Mouse (Mus musculus): ENCODE data around the gene Gna11. TPM values are rescaled to one million over a fixed set of nuclear protein-coding genes. Genes with fewer than 3 reads are reported as not detected.

Gna11 gene
- polyA plus RNA-seq, 1 experiment, result 32.0 TPM

DNA sequence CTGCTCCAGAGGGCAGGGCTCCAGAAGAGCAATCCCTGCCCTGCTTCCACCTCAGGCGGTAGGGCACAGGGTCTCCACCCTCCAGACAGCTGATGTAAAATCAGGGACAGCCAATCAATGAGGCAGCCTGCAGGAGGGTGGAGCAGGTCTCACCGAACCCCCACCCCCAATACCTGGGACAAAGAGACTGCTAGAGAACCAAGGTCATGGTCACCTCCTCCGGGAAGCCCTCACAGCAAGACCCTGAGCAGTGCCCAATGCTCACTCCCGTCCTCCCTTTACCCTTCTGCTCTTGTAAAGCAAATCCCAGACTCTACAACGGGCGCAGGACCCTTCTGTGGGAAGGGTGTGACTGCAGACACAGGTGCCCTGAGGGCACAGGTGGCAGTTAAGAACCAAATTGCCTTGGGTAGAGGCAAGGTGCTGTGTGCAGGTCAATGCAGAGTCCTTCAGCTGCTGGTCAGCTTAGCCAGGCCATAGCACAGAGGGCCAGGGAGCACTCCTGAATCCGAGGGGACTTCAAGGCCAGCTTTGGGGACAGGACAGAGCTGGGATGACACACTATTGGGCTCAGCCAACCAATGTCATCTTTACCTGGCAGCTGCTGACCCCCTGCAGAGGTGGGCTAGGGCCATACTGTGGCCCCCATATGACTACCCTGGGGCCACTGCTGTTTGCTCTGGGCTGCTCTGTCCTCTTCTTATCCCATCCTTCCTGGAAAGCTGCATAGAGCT is 2.1 kb downstream of the Gna11 start:
- Histone ChIP-seq H3K9ac (ENCODE audit: low read depth, poor library complexity, severe bottlenecking) (no peak overlapping the region), H3K4me1 (ENCODE audit: control insufficient read depth, insufficient read depth, low read length) (peaks cover 6% of the 10 kb centered on the region), H3K9me3 (replicated peaks; ENCODE audit: control insufficient read depth, insufficient read depth, low read length, poor library complexity, severe bottlenecking) (no peaks in the 10 kb centered on the region), H3K27me3 (ENCODE audit: control insufficient read depth, insufficient read depth, low read length, poor library complexity, severe bottlenecking) (no peaks in the 10 kb centered on the region), H3K27ac (ENCODE audit: insufficient read depth, low read length) (no peak overlapping the region), H3K36me3 (ENCODE audit: control insufficient read depth, insufficient read depth, low read length, poor library complexity, severe bottlenecking) (no peaks in the 10 kb centered on the region), H3K4me3 (ENCODE audit: low read depth, low read length) (peak overlapping the region; percentile 21)
- TF ChIP-seq POLR2A (IDR thresholded peaks at IDR 0.05; ENCODE audit: insufficient read depth, low read length) (no peak), EP300 (IDR thresholded peaks at IDR 0.05; ENCODE audit: insufficient read depth, low read depth, low read length) (no peak; the same call in 1 of the 2 replicates), CTCF (IDR thresholded peaks at IDR 0.05; ENCODE audit: low read depth, low read length) (no peak)

DNA sequence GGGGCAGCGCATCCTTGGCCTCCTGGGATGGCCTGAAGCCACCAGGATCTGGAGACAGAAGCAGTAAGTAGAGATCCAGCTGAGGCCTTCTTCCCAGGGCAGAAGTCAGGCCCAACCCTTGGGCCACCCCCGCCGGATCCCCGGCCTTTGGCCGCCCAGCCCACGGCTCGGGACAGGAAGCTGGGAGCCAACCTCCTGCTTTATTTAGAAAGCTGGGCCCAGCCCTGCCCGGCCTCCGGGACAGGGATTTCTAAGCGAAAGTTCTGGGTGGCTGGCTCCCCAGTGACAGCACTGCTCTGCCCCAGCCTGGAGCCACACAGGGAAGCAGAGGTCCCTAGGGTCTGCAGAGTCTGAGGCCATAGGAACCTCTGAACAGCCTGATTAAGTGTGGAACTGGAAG is 3.2 kb downstream of the Gna11 start:
- peak overlapping the region; percentile 19; the same call in 1 of the 2 replicates for H3K9ac ChIP-seq (ENCODE audit: low read depth, poor library complexity, severe bottlenecking)
- no peak overlapping the region for H3K4me3 ChIP-seq (ENCODE audit: low read depth, low read length)
- H3K27ac ChIP-seq (ENCODE audit: insufficient read depth, low read length), result no peak overlapping the region; the same call in 1 of the 2 replicates

DNA sequence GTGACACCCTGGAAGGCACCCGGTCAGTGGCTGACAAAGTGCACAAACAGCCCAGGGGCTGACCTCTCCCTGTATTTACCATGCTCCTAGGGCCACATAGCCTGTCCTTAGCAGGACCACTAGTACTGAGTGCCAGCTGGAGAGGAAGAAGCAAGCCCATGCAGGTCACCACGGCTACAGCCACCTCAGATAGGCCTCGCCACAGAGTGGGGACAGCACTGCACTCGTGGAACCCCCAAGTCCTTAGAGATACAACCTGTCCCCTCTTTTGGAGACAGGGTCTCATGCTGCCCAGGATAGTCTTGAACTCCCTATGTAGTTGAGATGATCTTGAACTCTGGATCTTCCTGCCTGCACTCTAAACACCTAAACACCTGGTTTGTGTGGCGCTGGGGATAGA is 3.6 kb downstream of the Gna11 start:
- TF ChIP-seq EP300 (IDR thresholded peaks at IDR 0.05; ENCODE audit: insufficient read depth, low read depth, low read length) (no peak), POLR2A (IDR thresholded peaks at IDR 0.05; ENCODE audit: insufficient read depth, low read length) (no peak)
- Histone ChIP-seq H3K4me3 (ENCODE audit: low read depth, low read length) (no peak overlapping the region), H3K4me1 (ENCODE audit: control insufficient read depth, insufficient read depth, low read length) (peaks cover 6% of the 10 kb centered on the region), H3K9ac (ENCODE audit: low read depth, poor library complexity, severe bottlenecking) (peak overlapping the region; percentile 19; the same call in 1 of the 2 replicates), H3K27me3 (ENCODE audit: control insufficient read depth, insufficient read depth, low read length, poor library complexity, severe bottlenecking) (no peaks in the 10 kb centered on the region), H3K9me3 (replicated peaks; ENCODE audit: control insufficient read depth, insufficient read depth, low read length, poor library complexity, severe bottlenecking) (no peaks in the 10 kb centered on the region), H3K27ac (ENCODE audit: insufficient read depth, low read length) (no peak overlapping the region), H3K36me3 (ENCODE audit: control insufficient read depth, insufficient read depth, low read length, poor library complexity, severe bottlenecking) (no peaks in the 10 kb centered on the region)

More for the DNA sequence above, 3.2 kb downstream of the Gna11 start:
- TF ChIP-seq EP300 (IDR thresholded peaks at IDR 0.05; ENCODE audit: insufficient read depth, low read depth, low read length), result no peak
- no peak for TF ChIP-seq CTCF (IDR thresholded peaks at IDR 0.05; ENCODE audit: low read depth, low read length)
- Histone ChIP-seq H3K36me3 (ENCODE audit: control insufficient read depth, insufficient read depth, low read length, poor library complexity, severe bottlenecking) (no peaks in the 10 kb centered on the region), H3K9me3 (replicated peaks; ENCODE audit: control insufficient read depth, insufficient read depth, low read length, poor library complexity, severe bottlenecking) (no peaks in the 10 kb centered on the region), H3K27me3 (ENCODE audit: control insufficient read depth, insufficient read depth, low read length, poor library complexity, severe bottlenecking) (no peaks in the 10 kb centered on the region), H3K4me1 (ENCODE audit: control insufficient read depth, insufficient read depth, low read length) (peaks cover 6% of the 10 kb centered on the region)

DNA sequence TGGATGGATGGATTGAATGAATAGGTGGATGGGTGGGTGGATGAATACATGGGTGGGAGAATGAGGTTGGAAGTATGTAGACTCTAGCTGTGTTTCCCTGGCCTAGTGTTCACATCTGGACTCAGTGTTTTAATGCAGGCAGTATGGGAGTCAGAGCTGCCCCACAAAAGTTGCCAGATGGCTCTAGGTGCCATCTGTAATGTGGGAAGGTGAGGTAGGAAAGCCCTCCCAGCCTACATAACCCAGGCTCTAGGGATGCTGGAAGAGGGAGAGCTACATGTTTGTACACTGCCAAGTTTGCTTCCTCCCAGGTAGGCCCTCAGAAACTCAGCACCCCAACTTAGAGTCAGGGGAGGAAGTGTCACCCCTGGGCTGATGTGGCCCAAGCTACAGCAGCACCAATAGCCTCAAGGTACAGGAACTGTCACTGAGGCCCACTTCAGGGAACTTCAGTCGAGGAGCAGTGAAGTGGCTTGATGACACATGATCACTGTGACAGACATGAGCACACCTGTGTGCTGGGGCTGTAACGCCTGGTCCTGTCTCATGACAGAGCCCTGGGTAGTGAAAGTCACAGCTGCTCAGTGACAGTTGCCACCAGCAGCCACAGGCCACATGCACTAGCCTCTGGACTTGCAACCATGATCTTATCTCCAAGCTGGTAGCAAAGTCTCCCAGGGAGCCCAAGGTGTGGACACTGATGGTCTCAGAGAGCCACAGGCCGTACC is 6.5 kb downstream of the Gna11 start:
- H3K36me3 ChIP-seq (ENCODE audit: control insufficient read depth, insufficient read depth, low read length, poor library complexity, severe bottlenecking), result no peaks in the 10 kb centered on the region
- H3K4me3 ChIP-seq (ENCODE audit: low read depth, low read length), result no peak overlapping the region
- no peak overlapping the region for H3K27ac ChIP-seq (ENCODE audit: insufficient read depth, low read length)
- no peak for TF ChIP-seq POLR2A (IDR thresholded peaks at IDR 0.05; ENCODE audit: insufficient read depth, low read length)
- TF ChIP-seq EP300 (IDR thresholded peaks at IDR 0.05; ENCODE audit: insufficient read depth, low read depth, low read length), result no peak
- no peak for TF ChIP-seq CTCF (IDR thresholded peaks at IDR 0.05; ENCODE audit: low read depth, low read length)
- H3K27me3 ChIP-seq (ENCODE audit: control insufficient read depth, insufficient read depth, low read length, poor library complexity, severe bottlenecking), result no peaks in the 10 kb centered on the region
- H3K4me1 ChIP-seq (ENCODE audit: control insufficient read depth, insufficient read depth, low read length), result peaks cover 12% of the 10 kb centered on the region
- H3K9ac ChIP-seq (ENCODE audit: low read depth, poor library complexity, severe bottlenecking), result no peak overlapping the region
- no peaks in the 10 kb centered on the region for H3K9me3 ChIP-seq (replicated peaks; ENCODE audit: control insufficient read depth, insufficient read depth, low read length, poor library complexity, severe bottlenecking)

DNA sequence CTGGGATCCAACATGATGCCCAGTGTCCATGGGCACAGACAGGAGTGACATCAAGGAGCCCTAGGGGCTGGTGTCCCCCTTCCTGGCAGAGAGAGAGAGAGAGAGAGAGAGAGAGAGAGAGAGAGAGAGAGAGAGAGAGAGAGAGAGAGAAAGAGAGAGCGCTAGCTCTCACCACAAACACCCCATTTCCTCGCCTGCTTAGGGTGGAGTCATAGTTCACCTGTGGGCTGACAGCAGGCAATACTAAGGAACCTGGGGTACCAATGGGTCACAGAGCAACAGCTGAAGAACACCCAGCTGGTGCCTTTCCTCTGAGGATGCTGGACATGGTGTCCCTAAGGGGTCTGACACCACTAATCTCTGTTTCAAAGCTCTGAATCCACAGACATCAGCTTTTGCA is 7.6 kb downstream of the Gna11 start:
- H3K27me3 ChIP-seq (ENCODE audit: control insufficient read depth, insufficient read depth, low read length, poor library complexity, severe bottlenecking), result no peaks in the 10 kb centered on the region
- peaks cover 7% of the 10 kb centered on the region for H3K4me1 ChIP-seq (ENCODE audit: control insufficient read depth, insufficient read depth, low read length)
- H3K9ac ChIP-seq (ENCODE audit: low read depth, poor library complexity, severe bottlenecking), result no peak overlapping the region
- no peak overlapping the region for H3K27ac ChIP-seq (ENCODE audit: insufficient read depth, low read length)
- H3K4me3 ChIP-seq (ENCODE audit: low read depth, low read length), result no peak overlapping the region
- H3K36me3 ChIP-seq (ENCODE audit: control insufficient read depth, insufficient read depth, low read length, poor library complexity, severe bottlenecking), result no peaks in the 10 kb centered on the region
- TF ChIP-seq POLR2A (IDR thresholded peaks at IDR 0.05; ENCODE audit: insufficient read depth, low read length) (no peak), CTCF (IDR thresholded peaks at IDR 0.05; ENCODE audit: low read depth, low read length) (no peak)
- H3K9me3 ChIP-seq (replicated peaks; ENCODE audit: control insufficient read depth, insufficient read depth, low read length, poor library complexity, severe bottlenecking), result no peaks in the 10 kb centered on the region

DNA sequence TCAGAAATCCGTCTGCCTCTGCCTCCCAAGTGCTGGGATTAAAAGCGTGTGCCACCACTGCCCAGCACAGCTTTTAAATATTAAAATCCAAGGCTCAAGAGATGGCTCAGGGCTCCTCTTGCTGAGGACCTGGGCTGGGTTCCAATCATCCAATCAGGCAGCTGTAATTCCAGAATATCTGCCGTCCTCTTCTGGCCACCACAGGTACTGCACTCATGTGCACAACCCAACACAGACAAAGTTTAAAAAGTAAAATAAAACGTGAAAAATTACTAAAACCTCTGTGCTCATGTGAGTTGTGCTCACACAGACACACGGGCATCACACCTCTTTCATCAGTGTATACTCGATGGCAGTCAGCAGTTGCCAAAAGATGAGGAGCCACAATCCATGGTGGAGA is 8.3 kb downstream of the Gna11 start:
- peaks cover 7% of the 10 kb centered on the region for H3K4me1 ChIP-seq (ENCODE audit: control insufficient read depth, insufficient read depth, low read length)
- H3K27ac ChIP-seq (ENCODE audit: insufficient read depth, low read length), result no peak overlapping the region
- H3K4me3 ChIP-seq (ENCODE audit: low read depth, low read length), result no peak overlapping the region
- H3K9ac ChIP-seq (ENCODE audit: low read depth, poor library complexity, severe bottlenecking), result no peak overlapping the region
- no peaks in the 10 kb centered on the region for H3K27me3 ChIP-seq (ENCODE audit: control insufficient read depth, insufficient read depth, low read length, poor library complexity, severe bottlenecking)
- TF ChIP-seq POLR2A (IDR thresholded peaks at IDR 0.05; ENCODE audit: insufficient read depth, low read length), result no peak
- TF ChIP-seq EP300 (IDR thresholded peaks at IDR 0.05; ENCODE audit: insufficient read depth, low read depth, low read length), result no peak
- peak; percentile 51 for TF ChIP-seq CTCF (IDR thresholded peaks at IDR 0.05; ENCODE audit: low read depth, low read length)
- H3K9me3 ChIP-seq (replicated peaks; ENCODE audit: control insufficient read depth, insufficient read depth, low read length, poor library complexity, severe bottlenecking), result no peaks in the 10 kb centered on the region
- H3K36me3 ChIP-seq (ENCODE audit: control insufficient read depth, insufficient read depth, low read length, poor library complexity, severe bottlenecking), result no peaks in the 10 kb centered on the region
